Mouse (Mus musculus) myocyte (in vitro differentiated cells): ENCODE data around the gene Kank1.

Source experiments
- CEBPB ChIP-seq: IDR thresholded peaks from 2 replicates; pipeline ENCODE4 v1.6.1; 2011; ENCODE audit warnings: mild to moderate bottlenecking, moderate library complexity; ENCODE audit not compliant: poor library complexity, insufficient read depth, severe bottlenecking
- E2F4 ChIP-seq: IDR thresholded peaks from one replicate; pipeline ENCODE4 v1.6.1; 2011; ENCODE audit warnings: mild to moderate bottlenecking, control low read depth, moderate library complexity; ENCODE audit not compliant: insufficient read depth
- MAX ChIP-seq: IDR thresholded peaks from one replicate; pipeline ENCODE4 v1.6.1; 2011; ENCODE audit warnings: low read depth, mild to moderate bottlenecking, control low read depth
- MYOD1 ChIP-seq, 3 experiments: IDR thresholded peaks; one replicate each; pipeline ENCODE4 v1.6.1; 2011; ENCODE audit warnings: control low read depth in 2 of 3, low read depth in 2 of 3, mild to moderate bottlenecking in 2 of 3, moderate library complexity in 1 of 3; ENCODE audit not compliant: insufficient read length in 2 of 3, control insufficient read depth in 1 of 3
- MYOG ChIP-seq, 3 experiments: IDR thresholded peaks; one replicate each; pipeline ENCODE4 v1.6.1; 2011; ENCODE audit warnings: control low read depth in 2 of 3, low read depth in 2 of 3, mild to moderate bottlenecking in 2 of 3; ENCODE audit not compliant: insufficient read length in 2 of 3, control insufficient read depth in 1 of 3, insufficient read depth in 1 of 3
- POLR2A ChIP-seq: IDR thresholded peaks from one replicate; pipeline ENCODE4 v1.6.1; 2011; ENCODE audit warnings: low read depth, mild to moderate bottlenecking, control low read depth, moderate library complexity; ENCODE audit not compliant: insufficient read length
- POLR2AphosphoS2 ChIP-seq: IDR thresholded peaks from one replicate; pipeline ENCODE4 v1.6.1; 2011; ENCODE audit warnings: low read depth, control low read depth; ENCODE audit not compliant: insufficient read length
- REST ChIP-seq: IDR thresholded peaks from one replicate; pipeline ENCODE4 v1.6.1; 2011; ENCODE audit warnings: mild to moderate bottlenecking, control low read depth, moderate library complexity; ENCODE audit not compliant: insufficient read depth, insufficient read length
- SRF ChIP-seq: IDR thresholded peaks from one replicate; pipeline ENCODE4 v1.6.1; 2011; ENCODE audit warnings: low read depth; ENCODE audit not compliant: control insufficient read depth, insufficient read length
- TCF12 ChIP-seq: IDR thresholded peaks from one replicate; pipeline ENCODE4 v1.6.1; 2011; ENCODE audit warnings: mild to moderate bottlenecking, control low read depth; ENCODE audit not compliant: poor library complexity, insufficient read depth, severe bottlenecking
- TCF3 ChIP-seq: IDR thresholded peaks from one replicate; pipeline ENCODE4 v1.6.1; 2011; ENCODE audit warnings: low read depth, control low read depth; ENCODE audit not compliant: insufficient read length
- USF1 ChIP-seq: IDR thresholded peaks from one replicate; pipeline ENCODE4 v1.6.1; 2011; ENCODE audit warnings: low read depth, mild to moderate bottlenecking, control low read depth, moderate library complexity

DNA sequence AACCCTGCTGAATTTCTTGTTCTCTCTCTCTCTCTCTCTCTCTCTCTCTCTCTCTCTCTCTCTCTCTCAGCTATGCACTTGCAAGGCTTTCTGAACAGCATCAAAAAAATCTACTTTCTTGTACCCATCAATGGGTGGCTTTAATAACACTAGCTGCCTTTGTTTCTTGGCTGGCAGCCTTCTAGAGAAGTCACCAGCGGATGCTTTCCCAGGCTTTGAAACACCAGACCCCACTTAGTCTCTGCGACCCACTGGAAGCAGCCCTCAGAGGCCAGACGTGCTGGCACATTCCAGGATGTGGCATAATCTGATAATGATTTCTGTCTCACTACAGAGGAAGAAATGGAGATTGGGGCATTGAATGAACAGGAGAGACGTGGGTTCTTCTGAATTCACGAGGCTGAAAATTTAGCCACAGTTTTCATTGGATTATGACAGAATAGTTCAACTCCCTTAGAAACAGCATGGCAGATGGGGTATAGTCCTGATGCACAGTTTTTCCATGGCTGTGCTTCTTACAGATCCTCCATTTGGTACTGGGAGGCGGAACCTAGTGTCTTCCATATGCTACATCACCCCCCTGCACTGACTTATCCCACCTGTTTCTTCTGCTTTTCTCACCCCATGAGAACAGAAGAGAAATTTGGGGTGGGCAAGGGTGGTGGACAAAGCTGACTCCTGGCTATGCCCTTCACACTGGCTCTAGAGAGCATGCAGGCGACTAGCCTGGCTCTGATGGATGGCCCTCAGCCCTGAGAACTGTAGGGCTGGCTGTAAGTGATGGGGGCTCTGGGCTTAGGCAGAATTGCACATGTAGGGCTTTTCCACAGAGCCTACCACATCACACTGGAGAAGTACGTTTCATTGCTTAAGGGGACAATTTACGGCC is 88.6 kb downstream of the Kank1 start:
- no peak for TF ChIP-seq POLR2A
- no peak for TF ChIP-seq MYOG (IDR thresholded peaks at IDR 0.05; ENCODE audit: control insufficient read depth in 1 of 3, insufficient read depth in 1 of 3, insufficient read length in 2 of 3, low read depth in 2 of 3)
- no peak for TF ChIP-seq CEBPB
- no peak for TF ChIP-seq POLR2AphosphoS2
- TF ChIP-seq USF1 = no peak
- TF ChIP-seq TCF12 = no peak
- no peak for TF ChIP-seq E2F4
- TF ChIP-seq MYOD1 (IDR thresholded peaks at IDR 0.05; ENCODE audit: control insufficient read depth in 1 of 3, insufficient read length in 2 of 3, low read depth in 2 of 3) = no peak
- TF ChIP-seq SRF = no peak
- no peak for TF ChIP-seq MAX
- TF ChIP-seq REST = no peak
- TF ChIP-seq TCF3 = no peak
